Mouse (Mus musculus): ENCODE results near the gene Metap1d. TPM values are rescaled to one million over a fixed set of nuclear protein-coding genes. Genes with fewer than 3 reads are reported as not detected.

Metap1d gene
- total and polyA plus RNA-seq, 3 experiments, result 18.9 to 28.3 (median 21.5) TPM

DNA sequence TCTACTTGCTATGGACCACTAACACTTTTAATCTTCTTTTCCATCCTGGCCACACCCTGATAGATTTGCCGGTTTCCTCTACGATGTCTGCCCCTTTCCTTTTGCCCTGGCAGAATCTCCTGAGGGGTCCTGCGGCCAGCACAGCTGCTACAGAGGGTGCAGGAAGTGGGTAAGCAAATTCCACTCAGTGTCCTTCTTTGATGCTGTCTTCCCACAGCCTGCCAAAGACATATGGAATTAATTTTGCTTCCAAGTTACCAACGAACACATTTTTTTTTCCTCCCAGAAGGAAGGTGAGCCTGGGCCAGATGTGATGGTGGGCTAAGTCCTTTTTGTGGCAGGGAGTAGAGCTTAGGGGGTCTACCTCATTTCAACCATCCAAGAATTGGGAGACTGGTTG, 120.7 kb downstream of the Metap1d start:
- no peak overlapping the region for H3K4me3 ChIP-seq (replicated peaks in 1 of 3; ENCODE audit: low read depth in 2 of 3, low read length in 2 of 3, poor library complexity in 1 of 3)
- no peak overlapping the region for H3K9ac ChIP-seq (ENCODE audit: insufficient read depth, low read depth)
- in situ Hi-C loops (cut with MboI; ENCODE audit: low pct_ligation_motif_present, low pct_unique_long_range_greater_than_20kb, low sequenced_read_pairs), result no loop called here
- TF ChIP-seq NELFE (IDR thresholded peaks at IDR 0.05; ENCODE audit: low read depth, low read length) (no peak), PAX5 (IDR thresholded peaks at IDR 0.05; ENCODE audit: low read length) (no peak), GABPA (IDR thresholded peaks at IDR 0.05; ENCODE audit: insufficient replicate concordance, low read depth, low read length) (no peak), POLR2A (IDR thresholded peaks at IDR 0.05; ENCODE audit: low read depth, low read length) (no peak), IRF4 (IDR thresholded peaks at IDR 0.05; ENCODE audit: low read depth, low read length) (no peak)
- no peak overlapping the region for H3K27ac ChIP-seq (ENCODE audit: insufficient read depth, low read depth)
- dilution Hi-C loops (cut with MboI; ENCODE audit: extremely low pct_ligation_motif_present, extremely low pct_unique_long_range_greater_than_20kb, low sequenced_read_pairs), result no loop called here
- H3K9me3 ChIP-seq (replicated peaks; ENCODE audit: low read length), result peaks cover 4% of the 10 kb centered on the region
- H3K79me2 ChIP-seq (replicated peaks; ENCODE audit: control insufficient read depth, extremely low read depth, insufficient read depth, poor library complexity, severe bottlenecking), result no peaks in the 10 kb centered on the region
- H3K4me1 ChIP-seq (ENCODE audit: control insufficient read depth in 1 of 2, insufficient read depth in 2 of 2), result peaks cover 2 to 16% of the 10 kb centered on the region in 2 experiments; a peak in 3 of 4 replicates
- H3K36me3 ChIP-seq (replicated peaks in 1 of 2; ENCODE audit: control insufficient read depth in 1 of 2, insufficient read depth in 1 of 2, low read length in 1 of 2), result no peaks in the 10 kb centered on the region
- H3K4me2 ChIP-seq (ENCODE audit: insufficient read depth, low read depth, poor library complexity, severe bottlenecking), result no peak overlapping the region
- no peak for DNase-seq (ENCODE audit: extremely low read depth)
- H3K27me3 ChIP-seq (replicated peaks), result no peaks in the 10 kb centered on the region

Other genes starting within 250 kb of the Metap1d start
- 22.9 and 24.6 TPM in 2 replicates for gene Dync1i2, start 241.6 kb upstream of the Metap1d start, total RNA-seq (2012; rRNA removed)
- 38.6 and 47.2 TPM in 2 replicates for gene Dync1i2, start 241.6 kb upstream of the Metap1d start, total RNA-seq (2014; rRNA removed)
- gene Dync1i2, start 241.6 kb upstream of the Metap1d start, polyA plus RNA-seq (2012; ENCODE audit: insufficient read length, low read depth), result 69.5 and 74.3 TPM in 2 replicates
- gene Slc25a12, start 85.5 kb upstream of the Metap1d start, total RNA-seq (2012; rRNA removed), result 97.1 and 105 TPM in 2 replicates
- gene Slc25a12, start 85.5 kb upstream of the Metap1d start, total RNA-seq (2014; rRNA removed), result 115 and 123 TPM in 2 replicates
- 178 and 211 TPM in 2 replicates for gene Slc25a12, start 85.5 kb upstream of the Metap1d start, polyA plus RNA-seq (2012; ENCODE audit: insufficient read length, low read depth)
- gene Hat1, start 64.3 kb upstream of the Metap1d start, total RNA-seq (2012; rRNA removed), result 91.6 and 109 TPM in 2 replicates
- 292 and 310 TPM in 2 replicates for gene Hat1, start 64.3 kb upstream of the Metap1d start, total RNA-seq (2014; rRNA removed)
- gene Hat1, start 64.3 kb upstream of the Metap1d start, polyA plus RNA-seq (2012; ENCODE audit: insufficient read length, low read depth), result 167 and 184 TPM in 2 replicates
- gene Dlx1, start 74.8 kb downstream of the Metap1d start, total RNA-seq (2012; rRNA removed), result 0.17 and 0.21 TPM in 2 replicates
- 0.07 and 0.11 TPM in 2 replicates for gene Dlx1, start 74.8 kb downstream of the Metap1d start, total RNA-seq (2014; rRNA removed)
- gene Dlx1, start 74.8 kb downstream of the Metap1d start, polyA plus RNA-seq (2012; ENCODE audit: insufficient read length, low read depth), result 0.27 TPM in 1 of 2 replicates, not detected in the other
- gene Dlx2, start 93.5 kb downstream of the Metap1d start, total RNA-seq (2012; rRNA removed), result not detected in 2 replicates
- not detected in 2 replicates for gene Dlx2, start 93.5 kb downstream of the Metap1d start, total RNA-seq (2014; rRNA removed)
- gene Dlx2, start 93.5 kb downstream of the Metap1d start, polyA plus RNA-seq (2012; ENCODE audit: insufficient read length, low read depth), result not detected in 2 replicates

Measured in CH12.LX (cell line).